Mouse (Mus musculus) midbrain, embryonic 13.5 days (tissue): ENCODE results near the gene Urah. TPM values are rescaled to one million over a fixed set of nuclear protein-coding genes. Genes with fewer than 3 reads are reported as not detected.

Experiments
- ATAC-seq: fragments of 200-750 bp; cut with Nextera tagmentation; 2 replicates; pipeline ENCODE4 v1.8.0; 2017; ENCODE audit warnings: mild to moderate bottlenecking, moderate TSS enrichment, moderate library complexity
- H3K27ac ChIP-seq: fragments of 300-500 bp; sonication (generic); 2 replicates; pipeline ENCODE4 v1.5.1; 2015; ENCODE audit warnings: inconsistent platforms, mild to moderate bottlenecking, moderate library complexity
- H3K27me3 ChIP-seq: fragments of 300-500 bp; sonication (generic); 2 replicates; pipeline ENCODE4 v1.6.1; 2015; ENCODE audit warnings: mild to moderate bottlenecking, inconsistent platforms
- H3K36me3 ChIP-seq: fragments of 300-500 bp; sonication (generic); 2 replicates; pipeline ENCODE4 v1.6.1; 2015; ENCODE audit warnings: mild to moderate bottlenecking, inconsistent platforms
- H3K4me1 ChIP-seq: fragments of 300-500 bp; sonication (generic); replicated peaks from 2 replicates; pipeline ENCODE4 v1.6.1; 2015; ENCODE audit warnings: inconsistent platforms
- H3K4me2 ChIP-seq: fragments of 300-500 bp; sonication (generic); replicated peaks from 2 replicates; pipeline ENCODE4 v1.6.1; 2015; ENCODE audit warnings: moderate library complexity, mild to moderate bottlenecking, inconsistent platforms
- H3K4me3 ChIP-seq: fragments of 300-500 bp; sonication (generic); replicated peaks from 2 replicates; pipeline ENCODE4 v1.5.1; 2015; ENCODE audit warnings: mild to moderate bottlenecking, inconsistent platforms
- H3K9ac ChIP-seq: fragments of 300-500 bp; sonication (generic); replicated peaks from 2 replicates; pipeline ENCODE4 v1.6.1; 2015; ENCODE audit warnings: mild to moderate bottlenecking, inconsistent platforms
- H3K9me3 ChIP-seq: fragments of 300-500 bp; sonication (generic); 2 replicates; pipeline ENCODE4 v1.6.1; 2016; ENCODE audit warnings: mild to moderate bottlenecking, inconsistent platforms
- WGBS: fragments of 180-500 bp; shearing (Covaris S2); methylation state at CpG from one replicate; pipeline ENCODE4 v1.1.7; 2015; 5-methylcytosine and 5-hydroxymethylcytosine counted together
- polyA plus RNA-seq: library from polyadenylated mRNA; unstranded; fragments of >200 nt; fragmentation: Nextera tagmentation; extraction: Ambion mirVana; gene quantifications from 2 replicates; pipeline ENCODE4 v1.2.1, GENCODE M21; 2015

Gene Urah
- polyA plus RNA-seq, 1 experiment from 2014 or later = not detected

DNA sequence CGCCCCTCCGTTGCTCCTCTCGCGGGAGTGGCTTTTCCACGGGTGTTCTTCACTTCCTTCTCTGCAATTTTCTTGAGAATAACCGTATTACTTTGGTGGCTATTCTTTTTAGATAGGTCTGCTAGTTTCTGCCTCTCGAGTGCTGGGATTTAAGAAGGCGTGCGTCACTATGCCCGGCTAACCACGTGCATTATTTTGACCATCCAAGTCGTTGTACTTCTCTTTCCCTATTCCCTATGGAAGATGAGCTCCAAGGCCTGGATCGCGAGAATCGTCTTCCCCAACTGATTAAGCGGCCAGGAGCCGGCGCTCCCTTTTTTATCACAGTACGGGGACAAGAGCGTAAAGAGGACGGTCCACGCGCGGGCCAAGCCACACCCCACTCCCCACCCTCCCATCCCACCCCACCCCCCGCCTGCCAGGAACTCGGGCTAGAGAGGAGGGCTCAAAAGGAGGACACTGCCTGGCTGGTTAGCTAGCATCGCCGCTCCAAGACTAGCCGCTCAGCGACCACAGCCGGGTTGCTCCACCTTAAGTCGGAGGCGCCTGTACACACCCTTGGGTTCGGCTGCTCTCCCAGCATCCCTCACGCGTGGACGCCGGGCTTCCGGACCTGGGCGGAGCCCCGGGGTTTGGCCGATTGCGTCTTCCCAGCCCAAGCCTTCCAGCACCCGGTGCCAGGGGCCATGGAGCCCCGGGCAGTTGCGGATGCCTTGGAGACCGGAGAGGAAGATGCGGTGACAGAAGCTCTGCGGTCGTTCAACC is 22.1 kb downstream of the Urah start, which contains the start of gene Ric8a:
Ric8a (plus strand) TSS at position 173 of the 765 bp plus-strand sequence.
- H3K9me3 ChIP-seq = no peaks in the 10 kb centered on the region
- H3K4me2 ChIP-seq = peak within 1 kb of the TSS; percentile 94
- peak within 1 kb of the TSS; percentile 94 for H3K9ac ChIP-seq
- peak; percentile 85 for ATAC-seq
- H3K4me3 ChIP-seq = peak within 1 kb of the TSS; percentile 88
- H3K36me3 ChIP-seq = peaks cover 61% of the 10 kb centered on the region
- no peaks in the 10 kb centered on the region for H3K27me3 ChIP-seq
- peaks cover 40% of the 10 kb centered on the region for H3K4me1 ChIP-seq
- WGBS = under 1% methylated on average over 50 of the region's 50 CpGs
- H3K27ac ChIP-seq = peak within 1 kb of the TSS; percentile 90

DNA sequence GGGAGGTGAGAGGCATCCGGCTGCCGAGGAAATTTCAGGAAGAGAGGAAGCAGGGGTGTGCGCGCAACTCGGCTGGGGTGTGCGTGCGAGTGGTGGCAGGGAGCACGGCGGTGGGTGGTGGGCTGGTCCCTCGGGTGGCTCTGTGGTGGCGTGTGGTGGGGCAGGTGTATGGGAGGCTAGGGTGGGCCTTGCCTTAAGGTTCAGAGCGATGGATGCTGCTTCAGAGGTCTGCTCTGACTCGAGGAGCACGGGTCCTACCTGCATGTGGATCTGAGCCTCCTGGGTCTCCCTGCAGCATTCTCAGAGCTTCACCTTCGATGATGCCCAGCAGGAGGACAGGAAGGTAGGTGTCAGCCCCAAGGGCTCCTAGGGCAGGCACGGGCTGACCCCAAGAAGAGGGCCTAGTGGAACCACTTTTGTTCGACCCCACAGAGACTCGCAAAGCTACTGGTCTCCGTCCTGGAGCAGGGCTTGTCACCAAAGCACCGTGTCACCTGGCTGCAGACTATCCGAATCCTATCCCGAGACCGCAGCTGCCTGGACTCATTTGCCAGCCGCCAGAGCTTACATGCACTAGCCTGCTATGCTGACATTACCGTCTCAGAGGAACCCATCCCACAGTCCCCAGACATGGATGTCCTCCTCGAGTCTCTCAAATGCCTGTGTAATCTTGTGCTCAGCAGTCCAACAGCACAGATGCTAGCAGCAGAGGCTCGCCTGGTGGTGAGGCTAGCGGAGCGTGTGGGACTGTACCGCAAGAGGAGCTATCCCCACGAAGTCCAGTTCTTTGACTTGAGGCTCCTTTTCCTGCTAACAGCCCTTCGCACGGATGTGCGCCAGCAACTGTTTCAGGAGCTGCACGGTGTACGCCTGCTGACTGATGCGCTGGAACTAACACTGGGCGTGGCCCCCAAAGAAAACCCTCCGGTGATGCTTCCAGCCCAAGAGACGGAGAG is 23.0 kb downstream of the Urah start, which contains the start of gene Bet1l:
Bet1l (minus strand) TSS at position 28 of the 956 bp plus-strand sequence.
- peaks cover 61% of the 10 kb centered on the region for H3K36me3 ChIP-seq
- WGBS = 40% methylated on average over 40 of the region's 40 CpGs

DNA sequence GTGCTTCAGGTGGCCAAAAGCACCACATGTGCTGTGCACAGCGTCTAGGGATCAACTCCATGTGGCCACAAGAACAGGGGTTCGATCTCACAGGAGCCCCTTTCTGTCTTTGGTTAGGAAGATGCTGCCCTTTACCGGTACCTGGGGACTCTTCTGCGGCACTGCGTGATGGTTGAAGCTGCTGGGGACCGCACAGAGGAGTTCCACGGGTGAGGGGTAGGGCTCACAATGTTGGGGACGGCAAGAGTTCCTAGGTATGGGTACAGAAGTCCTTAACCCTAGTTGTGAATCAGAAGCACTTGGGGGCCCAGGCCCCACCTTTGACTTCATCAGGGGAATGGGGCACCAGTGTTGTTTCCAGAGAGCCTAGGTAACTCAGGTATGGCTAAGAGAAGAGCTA is 23.9 kb downstream of the Urah start:
- Histone ChIP-seq H3K4me2 (peak overlapping the region; percentile 94), H3K9ac (peak overlapping the region; percentile 94), H3K27me3 (no peaks in the 10 kb centered on the region), H3K9me3 (no peaks in the 10 kb centered on the region), H3K4me3 (peak overlapping the region; percentile 88), H3K36me3 (peaks cover 61% of the 10 kb centered on the region), H3K4me1 (peaks cover 40% of the 10 kb centered on the region), H3K27ac (no peak overlapping the region)
- ATAC-seq = no peak
- WGBS = 97% methylated on average over 8 of the region's 8 CpGs

More for the DNA sequence above, 23.0 kb downstream of the Urah start, which contains the start of gene Bet1l:
- Histone ChIP-seq H3K4me2 (peak within 1 kb of the TSS; percentile 94), H3K27ac (peak within 1 kb of the TSS; percentile 90), H3K4me3 (peak within 1 kb of the TSS; percentile 88), H3K9ac (peak within 1 kb of the TSS; percentile 94), H3K9me3 (no peaks in the 10 kb centered on the region), H3K4me1 (peaks cover 40% of the 10 kb centered on the region), H3K27me3 (no peaks in the 10 kb centered on the region)
- peak; percentile 57 for ATAC-seq

DNA sequence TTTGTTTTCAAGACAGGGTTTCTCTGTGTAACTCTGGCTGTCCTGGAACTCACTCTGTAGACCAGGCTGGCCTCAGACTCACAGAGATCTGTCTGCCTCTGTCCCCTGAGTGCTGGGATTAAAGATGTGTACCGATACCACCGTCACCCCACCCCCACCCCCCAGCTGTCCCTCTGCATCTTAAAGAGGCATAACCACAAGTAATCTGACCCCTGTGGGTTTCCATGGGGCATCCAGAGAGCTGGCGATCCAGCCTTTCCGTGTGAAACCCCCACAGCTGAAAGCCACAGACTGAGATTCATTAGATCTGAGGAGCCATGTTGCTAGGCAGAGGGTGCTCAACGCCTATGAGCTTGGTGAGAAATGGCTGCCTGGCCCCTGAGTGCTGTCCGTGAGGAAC is 25.2 kb downstream of the Urah start:
- WGBS = 56% methylated on average over 6 of the region's 6 CpGs
- ATAC-seq = no peak
- H3K9me3 ChIP-seq = no peaks in the 10 kb centered on the region
- no peak overlapping the region for H3K9ac ChIP-seq
- peaks cover 63% of the 10 kb centered on the region for H3K36me3 ChIP-seq
- no peak overlapping the region for H3K4me2 ChIP-seq
- H3K4me3 ChIP-seq = no peak overlapping the region
- no peaks in the 10 kb centered on the region for H3K27me3 ChIP-seq
- H3K4me1 ChIP-seq = peaks cover 36% of the 10 kb centered on the region
- H3K27ac ChIP-seq = no peak overlapping the region

DNA sequence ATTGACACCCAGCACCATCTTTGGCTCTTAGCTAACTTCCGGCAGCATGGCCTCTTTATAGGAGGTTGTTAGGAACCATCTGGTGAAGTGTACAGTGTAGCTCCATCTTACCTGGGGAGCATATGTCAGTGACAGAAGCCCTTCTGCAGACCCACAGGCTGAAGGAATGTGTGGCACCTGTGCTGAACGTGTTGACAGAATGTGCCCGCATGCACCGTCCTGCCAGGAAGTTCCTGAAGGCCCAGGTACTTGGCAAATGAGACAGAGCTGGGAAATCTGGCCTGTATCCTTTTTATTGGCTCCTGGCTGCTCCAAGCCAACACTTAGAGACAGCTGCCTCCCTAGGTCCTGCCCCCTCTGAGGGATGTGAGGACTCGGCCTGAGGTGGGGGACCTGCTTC is 25.9 kb downstream of the Urah start:
- H3K9me3 ChIP-seq = no peaks in the 10 kb centered on the region
- no peak for ATAC-seq
- H3K36me3 ChIP-seq = peaks cover 67% of the 10 kb centered on the region
- no peaks in the 10 kb centered on the region for H3K27me3 ChIP-seq
- WGBS = 95% methylated on average over 5 of the region's 5 CpGs
- H3K4me1 ChIP-seq = peaks cover 28% of the 10 kb centered on the region
- no peak overlapping the region for H3K27ac ChIP-seq
- no peak overlapping the region for H3K4me3 ChIP-seq
- no peak overlapping the region for H3K4me2 ChIP-seq
- no peak overlapping the region for H3K9ac ChIP-seq

- no peak for ATAC-seq
- no peaks in the 10 kb centered on the region for H3K27me3 ChIP-seq
- H3K36me3 ChIP-seq = peaks cover 81% of the 10 kb centered on the region
- no peak overlapping the region for H3K4me2 ChIP-seq
- H3K4me1 ChIP-seq = peaks cover 6% of the 10 kb centered on the region
- no peak overlapping the region for H3K4me3 ChIP-seq
- 91% methylated on average over 12 of the region's 12 CpGs for WGBS
- no peak overlapping the region for H3K27ac ChIP-seq
- no peaks in the 10 kb centered on the region for H3K9me3 ChIP-seq
- H3K9ac ChIP-seq = no peak overlapping the region
These were observed 29.9 kb downstream of the Urah start for GRCm38 (mm10) chr7:140864761-140865160.

DNA sequence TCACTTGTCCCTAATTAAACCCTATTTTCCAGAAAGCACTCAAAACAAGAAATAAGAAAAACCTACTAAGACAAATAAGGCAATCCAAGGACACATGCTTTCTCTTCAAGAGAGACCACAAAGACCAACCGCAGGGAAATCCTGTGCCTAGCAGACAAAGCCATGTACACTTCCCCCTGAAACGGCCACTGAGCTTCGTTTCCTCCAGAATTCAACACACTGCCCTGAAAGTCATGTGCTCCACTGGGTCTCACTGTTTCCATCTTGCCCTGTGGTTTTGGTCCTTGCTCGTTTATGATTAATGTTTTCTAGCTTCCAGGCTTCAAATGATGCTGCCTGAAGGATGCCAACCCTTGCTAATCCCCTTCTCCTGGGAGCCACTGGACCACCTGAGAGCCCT is 39.4 kb downstream of the Urah start:
- Histone ChIP-seq H3K4me1 (no peaks in the 10 kb centered on the region), H3K27ac (no peak overlapping the region), H3K27me3 (no peaks in the 10 kb centered on the region), H3K9ac (no peak overlapping the region), H3K9me3 (no peaks in the 10 kb centered on the region), H3K36me3 (peaks cover 47% of the 10 kb centered on the region), H3K4me2 (no peak overlapping the region), H3K4me3 (no peak overlapping the region)
- 97% methylated on average over 4 of the region's 4 CpGs for WGBS
- ATAC-seq = no peak

GRCm38 (mm10) chr7:140877364-140877763 is 42.5 kb downstream of the Urah start:
- H3K27ac ChIP-seq = no peak overlapping the region
- no peaks in the 10 kb centered on the region for H3K27me3 ChIP-seq
- H3K4me2 ChIP-seq = no peak overlapping the region
- ATAC-seq = no peak
- 92% methylated on average over 6 of the region's 6 CpGs for WGBS
- H3K4me3 ChIP-seq = no peak overlapping the region
- peaks cover 12% of the 10 kb centered on the region for H3K4me1 ChIP-seq
- H3K9me3 ChIP-seq = no peaks in the 10 kb centered on the region
- H3K36me3 ChIP-seq = peaks cover 38% of the 10 kb centered on the region
- H3K9ac ChIP-seq = no peak overlapping the region

- Histone ChIP-seq H3K9me3 (no peaks in the 10 kb centered on the region), H3K27ac (no peak overlapping the region), H3K36me3 (peaks cover 25% of the 10 kb centered on the region), H3K4me2 (no peak overlapping the region), H3K4me1 (peaks cover 23% of the 10 kb centered on the region), H3K9ac (no peak overlapping the region), H3K27me3 (no peaks in the 10 kb centered on the region), H3K4me3 (no peak overlapping the region)
- 91% methylated on average over 7 of the region's 7 CpGs for WGBS
- ATAC-seq = no peak
These were observed 44.5 kb downstream of the Urah start for GRCm38 (mm10) chr7:140879355-140879754.

- H3K9ac ChIP-seq = no peak overlapping the region
- 90% methylated on average over 3 of the region's 3 CpGs for WGBS
These were observed 45.6 kb downstream of the Urah start for GRCm38 (mm10) chr7:140880419-140880818.

DNA sequence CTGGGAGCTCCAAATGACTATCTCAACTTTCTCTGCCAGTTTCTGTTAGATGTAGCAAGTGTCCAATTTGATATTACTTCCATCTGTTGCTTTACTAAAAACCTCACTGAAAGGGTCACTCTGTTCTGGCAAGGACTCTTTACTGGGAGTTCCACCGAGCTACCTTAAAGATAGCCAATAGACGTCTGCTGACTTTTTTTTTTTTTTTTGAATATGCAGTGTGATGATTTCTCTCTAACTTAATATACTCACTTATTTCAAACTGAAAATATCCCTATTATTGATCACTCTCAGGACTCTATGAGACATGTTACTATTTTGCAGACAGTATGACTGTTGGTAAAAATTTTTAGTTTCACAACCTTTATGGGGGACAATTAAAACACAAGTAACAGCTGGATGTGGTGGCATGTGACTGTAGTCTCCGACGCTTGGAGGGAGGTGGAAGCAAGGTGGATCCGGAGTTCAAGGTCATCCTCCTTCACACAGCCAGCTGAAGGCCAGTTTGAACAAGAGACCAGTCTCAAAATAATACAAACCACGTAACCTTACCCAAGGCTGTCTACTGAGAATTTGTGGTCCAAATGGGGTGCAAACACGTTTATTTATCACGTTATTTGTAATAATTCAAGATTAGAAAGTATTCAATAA is 46.2 kb downstream of the Urah start:
- H3K27me3 ChIP-seq = no peaks in the 10 kb centered on the region
- peaks cover 23% of the 10 kb centered on the region for H3K4me1 ChIP-seq
- peak overlapping the region; percentile 90; the same call in 1 of the 2 replicates for H3K27ac ChIP-seq
- WGBS = 28% methylated on average over 8 of the region's 8 CpGs
- peaks cover 22% of the 10 kb centered on the region for H3K36me3 ChIP-seq
- ATAC-seq = no peak
- no peaks in the 10 kb centered on the region for H3K9me3 ChIP-seq
- peak overlapping the region; percentile 78 for H3K4me2 ChIP-seq
- peak overlapping the region; percentile 78 for H3K4me3 ChIP-seq
- H3K9ac ChIP-seq = peak overlapping the region; percentile 85

More at GRCm38 (mm10) chr7:140880419-140880818, 45.6 kb downstream of the Urah start:
- H3K36me3 ChIP-seq = peaks cover 21% of the 10 kb centered on the region
- H3K27ac ChIP-seq = no peak overlapping the region
- peak overlapping the region; percentile 78; the same call in 1 of the 2 replicates for H3K4me2 ChIP-seq
- H3K27me3 ChIP-seq = no peaks in the 10 kb centered on the region
- peaks cover 23% of the 10 kb centered on the region for H3K4me1 ChIP-seq
- H3K9me3 ChIP-seq = no peaks in the 10 kb centered on the region
- H3K4me3 ChIP-seq = peak overlapping the region; percentile 78; the same call in 1 of the 2 replicates
- no peak for ATAC-seq
